Mouse (Mus musculus) hindbrain, postnatal 0 days (tissue): ENCODE data around the gene Ypel3. TPM values are rescaled to one million over a fixed set of nuclear protein-coding genes. Genes with fewer than 3 reads are reported as not detected.

Source experiments
- ATAC-seq: fragments of 200-750 bp; cut with Nextera tagmentation; 2 replicates; pipeline ENCODE4 v1.8.0; 2017; ENCODE audit warnings: mild to moderate bottlenecking, moderate TSS enrichment, moderate library complexity
- DNase-seq: peaks from one replicate; pipeline ENCODE4 v3.0.0-alpha.2; 2015; ENCODE audit warnings: low spot score
- H3K27ac ChIP-seq: fragments of 300-500 bp; sonication (generic); 2 replicates; pipeline ENCODE4 v1.5.1; 2014; ENCODE audit warnings: mild to moderate bottlenecking
- H3K27me3 ChIP-seq: fragments of 300-500 bp; sonication (generic); 2 replicates; pipeline ENCODE4 v1.6.1; 2014; ENCODE audit warnings: low read length, mixed read lengths; ENCODE audit not compliant: insufficient read depth
- H3K36me3 ChIP-seq: fragments of 300-500 bp; sonication (generic); 2 replicates; pipeline ENCODE4 v1.6.1; 2014; ENCODE audit warnings: low read length, mixed read lengths; ENCODE audit not compliant: insufficient read depth
- H3K4me1 ChIP-seq: fragments of 300-500 bp; sonication (generic); 2 replicates; pipeline ENCODE4 v1.6.1; 2014; ENCODE audit warnings: antibody characterized with exemption, low read length, mixed read lengths; ENCODE audit not compliant: insufficient read depth
- H3K4me2 ChIP-seq: fragments of 300-500 bp; sonication (generic); 2 replicates; pipeline ENCODE4 v1.6.1; 2014; ENCODE audit warnings: low read depth, mild to moderate bottlenecking, low read length, moderate library complexity, mixed read lengths
- H3K4me3 ChIP-seq: fragments of 300-500 bp; sonication (generic); 2 replicates; pipeline ENCODE4 v1.5.1; 2014; ENCODE audit warnings: low read length
- H3K9ac ChIP-seq: fragments of 300-500 bp; sonication (generic); replicated peaks from 2 replicates; pipeline ENCODE4 v1.6.1; 2014; ENCODE audit warnings: mild to moderate bottlenecking, low read length, moderate library complexity, mixed read lengths
- H3K9me3 ChIP-seq: fragments of 300-500 bp; sonication (generic); 2 replicates; pipeline ENCODE4 v1.6.1; 2016; ENCODE audit warnings: low read length, mixed read lengths
- CTCF ChIP-seq: IDR thresholded peaks from 2 replicates; pipeline ENCODE4 v1.5.1; 2016; ENCODE audit warnings: antibody characterized with exemption, control low read depth, low read depth
- WGBS: fragments of 180-500 bp; shearing (Covaris S2); extraction: QIAGEN DNeasy Blood & Tissue Kit; methylation state at CpG from one replicate; pipeline ENCODE4 v1.1.7; 2014; 5-methylcytosine and 5-hydroxymethylcytosine counted together
- polyA plus RNA-seq: library from polyadenylated mRNA; unstranded; fragments of >200 nt; fragmentation: Nextera tagmentation; extraction: Ambion mirVana; gene quantifications from 2 replicates; pipeline ENCODE4 v1.2.1, GENCODE M21; 2015
- total RNA-seq: library from RNA; depleted of rRNA; stranded (reverse); fragments of >200 nt; gene quantifications from 2 replicates; pipeline ENCODE4 v1.2.3, GENCODE M21; 2014

Gene Ypel3
- total and polyA plus RNA-seq, 2 experiments from 2014 or later, result 239 to 240 TPM

GRCm38 (mm10) chr7:126792721-126793443 lies 16.1 kb downstream of the Ypel3 start:
- Histone ChIP-seq H3K27ac (peak overlapping the region; percentile 94), H3K4me2 (peak overlapping the region; percentile 78), H3K9me3 (no peaks in the 10 kb centered on the region), H3K4me3 (peak overlapping the region; percentile 96), H3K36me3 (peaks cover 37% of the 10 kb centered on the region), H3K27me3 (no peaks in the 10 kb centered on the region), H3K4me1 (0 out of 2 replicates have a peak, but pooled peaks cover 3% of the 10 kb centered on the region), H3K9ac (peak overlapping the region; percentile 94)
- no peak for TF ChIP-seq CTCF
- DNase-seq (no peak), ATAC-seq (peak; percentile 16; the same call in 1 of the 2 replicates)
- 25% methylated on average over 11 of the region's 11 CpGs for WGBS

- H3K27ac ChIP-seq, result no peak overlapping the region
- WGBS, result 73% methylated on average over 4 of the region's 4 CpGs
- H3K4me2 ChIP-seq, result no peak overlapping the region
- no peaks in the 10 kb centered on the region for H3K9me3 ChIP-seq
- H3K9ac ChIP-seq, result no peak overlapping the region
- no peaks in the 10 kb centered on the region for H3K27me3 ChIP-seq
- no peak for TF ChIP-seq CTCF
- DNase-seq, result no peak
- peaks cover 29% of the 10 kb centered on the region for H3K36me3 ChIP-seq
- 0 out of 2 replicates have a peak, but pooled peaks cover 3% of the 10 kb centered on the region for H3K4me1 ChIP-seq
- ATAC-seq, result no peak
- no peak overlapping the region for H3K4me3 ChIP-seq
Observed at GRCm38 (mm10) chr7:126793456-126794270, 16.9 kb downstream of the Ypel3 start.

- ATAC-seq (no peak), DNase-seq (no peak)
- H3K27ac ChIP-seq, result no peak overlapping the region
- WGBS, result 82% methylated on average over 4 of the region's 4 CpGs
- H3K9ac ChIP-seq, result no peak overlapping the region
- H3K4me3 ChIP-seq, result no peak overlapping the region
- no peaks in the 10 kb centered on the region for H3K9me3 ChIP-seq
- no peaks in the 10 kb centered on the region for H3K27me3 ChIP-seq
- peaks cover 24% of the 10 kb centered on the region for H3K36me3 ChIP-seq
- H3K4me1 ChIP-seq, result 0 out of 2 replicates have a peak, but pooled peaks cover 3% of the 10 kb centered on the region
- TF ChIP-seq CTCF, result no peak
- H3K4me2 ChIP-seq, result no peak overlapping the region
Observed at GRCm38 (mm10) chr7:126794271-126794605, 17.5 kb downstream of the Ypel3 start.

GRCm38 (mm10) chr7:126795387-126796317 lies 18.9 kb downstream of the Ypel3 start:
- DNase-seq, result peak; percentile 20
- peaks cover 23% of the 10 kb centered on the region for H3K36me3 ChIP-seq
- H3K9ac ChIP-seq, result no peak overlapping the region
- H3K4me2 ChIP-seq, result 0 out of 2 replicates have a peak overlapping the region, but pooled peaks have one; percentile 94
- H3K4me3 ChIP-seq, result no peak overlapping the region
- no peaks in the 10 kb centered on the region for H3K9me3 ChIP-seq
- no peaks in the 10 kb centered on the region for H3K27me3 ChIP-seq
- H3K4me1 ChIP-seq, result peaks cover 8% of the 10 kb centered on the region
- H3K27ac ChIP-seq, result 0 out of 2 replicates have a peak overlapping the region, but pooled peaks have one; percentile 94
- peak; percentile 35 for TF ChIP-seq CTCF
- ATAC-seq, result no peak
- WGBS, result 65% methylated on average over 16 of the region's 16 CpGs

GRCm38 (mm10) chr7:126796350-126796932 lies 19.7 kb downstream of the Ypel3 start:
- peaks cover 5% of the 10 kb centered on the region for H3K4me1 ChIP-seq
- H3K27ac ChIP-seq, result peak overlapping the region; percentile 94; the same call in 1 of the 2 replicates
- peak; percentile 78 for DNase-seq
- peaks cover 23% of the 10 kb centered on the region for H3K36me3 ChIP-seq
- WGBS, result 52% methylated on average over 8 of the region's 8 CpGs
- peak overlapping the region; percentile 86; the same call in 1 of the 2 replicates for H3K9ac ChIP-seq
- no peaks in the 10 kb centered on the region for H3K9me3 ChIP-seq
- peak overlapping the region; percentile 94 for H3K4me2 ChIP-seq
- peak overlapping the region; percentile 84; the same call in 1 of the 2 replicates for H3K4me3 ChIP-seq
- ATAC-seq, result no peak
- TF ChIP-seq CTCF, result peak; percentile 68
- no peaks in the 10 kb centered on the region for H3K27me3 ChIP-seq
